27 mouse cellular contexts compared by ENCODE assay signal in the genomic region with DNA sequence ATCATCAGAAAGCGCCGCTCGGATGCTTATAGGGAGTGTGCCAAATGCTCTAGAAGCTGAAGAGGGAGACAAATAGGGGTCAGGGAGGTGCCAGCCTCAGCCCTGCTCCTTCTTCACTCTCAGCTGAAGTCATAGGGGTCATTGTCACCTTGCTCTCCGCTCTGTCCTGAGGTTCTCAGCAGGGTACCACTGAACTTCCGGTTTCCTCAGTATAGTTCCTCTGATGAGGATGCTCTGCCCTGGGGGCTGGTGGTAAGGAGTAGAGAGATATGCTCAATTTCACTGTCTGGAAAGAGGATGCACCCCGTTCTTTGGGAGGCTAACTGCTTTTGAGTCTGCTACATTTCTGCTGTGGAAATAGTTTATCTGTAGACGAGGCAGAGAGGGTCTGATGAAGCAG.
A peak's percentile ranks its signal among the peaks of the same experiment; 100 is the strongest.
DNase-seq lines count a peak whose midpoint lies in the region; ATAC-seq and TF ChIP-seq lines count a peak whose summit lies in the region.
"Had no signal": no experiment of that assay in that cellular context is flagged by ENCODE, and none has a peak within 500 bp of the region (broad histone marks: within the 10 kb centered on the region; RNA-seq: fewer than 3 reads in every experiment).

No protein-coding gene starts in this region.

- 59% methylated on average over 7 of the region's 7 CpGs for WGBS in hindbrain, embryonic 11.5 days
- 39% methylated on average over 7 of the region's 7 CpGs for WGBS in hindbrain, postnatal 0 days
- WGBS in midbrain, embryonic 11.5 days, result 74% methylated on average over 7 of the region's 7 CpGs
- WGBS in midbrain, embryonic 16.5 days, result 77% methylated on average over 7 of the region's 7 CpGs

- DNase-seq in hindbrain, embryonic 11.5 days (ENCODE audit: low spot score), result no peak
- no peak for DNase-seq in hindbrain, postnatal 0 days (ENCODE audit: low spot score)
- peak; percentile 65 for DNase-seq in midbrain, embryonic 11.5 days (ENCODE audit: low spot score, missing footprints)
- DNase-seq in ES-CJ7 (ENCODE audit: low read depth, low spot score) (peak; percentile 55), R1 (ENCODE audit: low read depth, low spot score) (peak; percentile 42)
- no peak for DNase-seq in urinary bladder, postnatal 25 days (ENCODE audit: low spot score)
- DNase-seq: adrenal gland, adult 2 months; adrenal gland, postnatal 14 days; cerebellum, adult 11 months; cerebellum, adult 2 months; cerebellum, adult 9-11 months; cerebellum, postnatal 25 days; gastrocnemius, postnatal 25 days; heart, adult 18-20 months; heart, postnatal 10 days; heart, postnatal 36 days had no signal

- 0 out of 2 replicates have a peak, but pooled peaks cover 2% of the 10 kb centered on the region for H3K27me3 ChIP-seq in hindbrain, embryonic 11.5 days (ENCODE audit: control insufficient read depth, insufficient read depth, low read length)
- H3K27me3 ChIP-seq in hindbrain, postnatal 0 days (ENCODE audit: insufficient read depth, low read length), result no peaks in the 10 kb centered on the region
- H3K27me3 ChIP-seq in midbrain, embryonic 11.5 days (ENCODE audit: control insufficient read depth, insufficient read depth, low read length), result no peaks in the 10 kb centered on the region
- no peaks in the 10 kb centered on the region for H3K27me3 ChIP-seq in midbrain, embryonic 16.5 days (ENCODE audit: control insufficient read depth, insufficient read depth, low read depth, low read length)
- H3K27me3 ChIP-seq: embryonic facial prominence, embryonic 12.5 days; embryonic facial prominence, embryonic 15.5 days; heart, embryonic 12.5 days; heart, embryonic 15.5 days had no signal

- no peaks in the 10 kb centered on the region for H3K36me3 ChIP-seq in hindbrain, embryonic 11.5 days (ENCODE audit: control insufficient read depth, insufficient read depth, low read length)
- no peaks in the 10 kb centered on the region for H3K36me3 ChIP-seq in hindbrain, postnatal 0 days (ENCODE audit: insufficient read depth, low read length)
- no peaks in the 10 kb centered on the region for H3K36me3 ChIP-seq in midbrain, embryonic 11.5 days (ENCODE audit: control insufficient read depth, insufficient read depth, low read length)
- no peaks in the 10 kb centered on the region for H3K36me3 ChIP-seq in midbrain, embryonic 16.5 days (ENCODE audit: control insufficient read depth, insufficient read depth, low read length)
- H3K36me3 ChIP-seq: embryonic facial prominence, embryonic 12.5 days; embryonic facial prominence, embryonic 15.5 days; heart, embryonic 12.5 days; heart, embryonic 15.5 days; hindbrain, embryonic 10.5 days had no signal

- no peak overlapping the region for H3K27ac ChIP-seq in hindbrain, embryonic 11.5 days (ENCODE audit: low read depth, low read length)
- no peak overlapping the region for H3K27ac ChIP-seq in hindbrain, postnatal 0 days
- H3K27ac ChIP-seq in midbrain, embryonic 11.5 days (ENCODE audit: low read depth, low read length), result no peak overlapping the region
- H3K27ac ChIP-seq in midbrain, embryonic 16.5 days (ENCODE audit: low read length), result no peak overlapping the region
- H3K27ac ChIP-seq: embryonic facial prominence, embryonic 12.5 days; embryonic facial prominence, embryonic 15.5 days; forebrain, embryonic 13.5 days; heart, embryonic 15.5 days; hindbrain, embryonic 10.5 days had no signal

- no peaks in the 10 kb centered on the region for H3K4me1 ChIP-seq in hindbrain, embryonic 11.5 days (replicated peaks; ENCODE audit: control insufficient read depth, insufficient read depth, low read length)
- no peaks in the 10 kb centered on the region for H3K4me1 ChIP-seq in hindbrain, postnatal 0 days (ENCODE audit: insufficient read depth, low read length)
- H3K4me1 ChIP-seq in midbrain, embryonic 11.5 days (ENCODE audit: control insufficient read depth, insufficient read depth, low read length), result peaks cover 7% of the 10 kb centered on the region; the same call in 1 of the 2 replicates
- no peaks in the 10 kb centered on the region for H3K4me1 ChIP-seq in midbrain, embryonic 16.5 days (ENCODE audit: control insufficient read depth, insufficient read depth, low read length)
- H3K4me1 ChIP-seq: embryonic facial prominence, embryonic 12.5 days; embryonic facial prominence, embryonic 15.5 days; heart, embryonic 12.5 days; heart, embryonic 15.5 days had no signal

- H3K4me3 ChIP-seq in hindbrain, embryonic 11.5 days (ENCODE audit: low read depth, low read length), result no peak overlapping the region
- H3K4me3 ChIP-seq in hindbrain, postnatal 0 days (ENCODE audit: low read length), result no peak overlapping the region
- no peak overlapping the region for H3K4me3 ChIP-seq in midbrain, embryonic 11.5 days (ENCODE audit: low read depth, low read length)
- no peak overlapping the region for H3K4me3 ChIP-seq in midbrain, embryonic 16.5 days (ENCODE audit: low read depth, low read length)
- H3K4me3 ChIP-seq: embryonic facial prominence, embryonic 12.5 days; embryonic facial prominence, embryonic 15.5 days; forebrain, embryonic 13.5 days; heart, embryonic 12.5 days; heart, embryonic 15.5 days; hindbrain, embryonic 10.5 days had no signal

- no peak overlapping the region for H3K4me2 ChIP-seq in hindbrain, embryonic 11.5 days (replicated peaks; ENCODE audit: low read depth, low read length)
- no peak overlapping the region for H3K4me2 ChIP-seq in hindbrain, postnatal 0 days (ENCODE audit: low read depth, low read length)
- H3K4me2 ChIP-seq in midbrain, embryonic 11.5 days, result no peak overlapping the region
- H3K4me2 ChIP-seq in midbrain, embryonic 16.5 days (ENCODE audit: low read length), result no peak overlapping the region
- H3K4me2 ChIP-seq: embryonic facial prominence, embryonic 12.5 days; embryonic facial prominence, embryonic 15.5 days; forebrain, embryonic 13.5 days; heart, embryonic 12.5 days; heart, embryonic 15.5 days had no signal

- H3K9me3 ChIP-seq in hindbrain, embryonic 11.5 days (ENCODE audit: control insufficient read depth, low read length), result no peaks in the 10 kb centered on the region
- no peaks in the 10 kb centered on the region for H3K9me3 ChIP-seq in hindbrain, postnatal 0 days (ENCODE audit: low read length)
- H3K9me3 ChIP-seq in midbrain, embryonic 11.5 days (ENCODE audit: control insufficient read depth, low read length), result no peaks in the 10 kb centered on the region
- no peaks in the 10 kb centered on the region for H3K9me3 ChIP-seq in midbrain, embryonic 16.5 days (replicated peaks; ENCODE audit: control insufficient read depth, low read length, poor library complexity, severe bottlenecking)
- H3K9me3 ChIP-seq: embryonic facial prominence, embryonic 12.5 days; embryonic facial prominence, embryonic 15.5 days; forebrain, embryonic 13.5 days; heart, embryonic 12.5 days; heart, embryonic 15.5 days; hindbrain, embryonic 10.5 days had no signal

- ATAC-seq in hindbrain, embryonic 11.5 days (ENCODE audit: low FRiP score), result 0 out of 2 replicates have a peak, but pooled peaks have one; percentile 13
- no peak for ATAC-seq in hindbrain, postnatal 0 days
- no peak for ATAC-seq in midbrain, embryonic 11.5 days (ENCODE audit: low FRiP score)
- ATAC-seq in midbrain, embryonic 16.5 days, result no peak
- no peak for ATAC-seq in megakaryocyte-erythroid progenitor cell, adult 5-6 weeks (replicated peaks; ENCODE audit: low FRiP score, low TSS enrichment, poor library complexity, severe bottlenecking)
- ATAC-seq: CD4-positive, CD25-positive, alpha-beta regulatory T cell, adult 4 months; forebrain, embryonic 13.5 days; hindbrain, embryonic 16.5 days; inflammation-experienced regulatory T-cells, adult 6 months had no signal

- TF ChIP-seq CTCF in hindbrain, postnatal 0 days (IDR thresholded peaks at IDR 0.05; ENCODE audit: low read depth), result no peak

- H3K9ac ChIP-seq in hindbrain, embryonic 11.5 days (ENCODE audit: low read depth, low read length), result no peak overlapping the region
- H3K9ac ChIP-seq in hindbrain, postnatal 0 days (replicated peaks; ENCODE audit: low read length), result no peak overlapping the region
- no peak overlapping the region for H3K9ac ChIP-seq in midbrain, embryonic 11.5 days (ENCODE audit: low read length)
- H3K9ac ChIP-seq in midbrain, embryonic 16.5 days (ENCODE audit: low read depth, low read length), result no peak overlapping the region
- H3K9ac ChIP-seq: embryonic facial prominence, embryonic 12.5 days; embryonic facial prominence, embryonic 15.5 days; forebrain, embryonic 13.5 days; heart, embryonic 12.5 days; heart, embryonic 15.5 days had no signal

Comparison
In these comparisons a context has a peak if more than half of its experiments do, and no peak if none do; other contexts are left out.
1. DNase-seq: peak in midbrain, embryonic 11.5 days (single experiment), ES-CJ7 (single experiment) and R1 (single experiment); none in hindbrain, embryonic 11.5 days (single experiment), hindbrain, postnatal 0 days (single experiment) and urinary bladder, postnatal 25 days (single experiment).